20 mouse cellular contexts compared by ENCODE assay signal in the genomic region with DNA sequence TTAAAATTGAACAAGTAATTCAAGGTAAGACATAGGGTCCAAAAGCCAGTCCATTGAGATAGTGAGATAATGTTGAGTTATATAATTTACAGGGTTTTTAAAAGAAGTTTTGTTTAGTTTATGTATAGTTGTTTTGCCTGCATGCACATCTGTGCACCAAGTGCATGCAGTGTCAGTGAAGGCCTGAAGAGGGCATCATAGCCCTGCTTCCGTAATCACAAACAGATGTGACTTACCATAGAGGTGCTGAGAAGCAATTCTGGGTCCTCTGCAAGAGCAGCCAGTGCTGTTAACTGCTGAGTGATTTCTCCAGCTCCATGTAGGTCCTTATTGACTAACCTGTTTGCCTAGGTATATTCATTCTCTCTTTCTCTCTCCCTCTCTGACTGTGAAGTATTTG. TPM values are rescaled to one million over a fixed set of nuclear protein-coding genes. Genes with fewer than 3 reads are reported as not detected.
DNase-seq lines count a peak whose midpoint lies in the region; ATAC-seq and TF ChIP-seq lines count a peak whose summit lies in the region.
"Had no signal": no experiment of that assay in that cellular context is flagged by ENCODE, and none has a peak within 500 bp of the region (broad histone marks: within the 10 kb centered on the region; RNA-seq: fewer than 3 reads in every experiment).

No protein-coding gene starts in this region.

- peak; percentile 10 for DNase-seq in embryo, embryonic 11 days
- DNase-seq in embryo, embryonic 9.5 days (ENCODE audit: extremely low spot score), result no peak
- no peak for DNase-seq in layer of hippocampus, adult 2 months (ENCODE audit: low spot score in 2 of 2)
- DNase-seq in layer of hippocampus, adult 9-10 months (ENCODE audit: low spot score), result no peak
- DNase-seq in thymus, postnatal 4 days, result peak; percentile 28
- DNase-seq in thymus, postnatal 36 days, result no peak
- DNase-seq in stomach, postnatal 0 days (ENCODE audit: low spot score), result no peak
- no peak for DNase-seq in T-cell, adult 2 months (ENCODE audit: low spot score)
- DNase-seq: adrenal gland, postnatal 25 days; cerebellum, adult 9-10 months; gastrocnemius, postnatal 36 days; kidney, adult 11 months; kidney, postnatal 4 days; retina, postnatal 1 day; spleen, adult 18-20 months had no signal

- peak; percentile 56 for TF ChIP-seq CTCF in layer of hippocampus, adult 2 months (conservative IDR thresholded peaks at IDR 0.05)
- TF ChIP-seq CTCF in stomach, postnatal 0 days (IDR thresholded peaks at IDR 0.05; ENCODE audit: low read depth), result peak; percentile 47

- no peak for TF ChIP-seq EP300 in stomach, postnatal 0 days (optimal IDR thresholded peaks at IDR 0.05)

- H3K27me3 ChIP-seq in stomach, postnatal 0 days (ENCODE audit: control insufficient read depth, insufficient read depth, low read length), result no peaks in the 10 kb centered on the region
- H3K27me3 ChIP-seq: lung, embryonic 15.5 days; neural tube, embryonic 15.5 days had no signal

- no peaks in the 10 kb centered on the region for H3K9me3 ChIP-seq in stomach, postnatal 0 days (ENCODE audit: control insufficient read depth, low read length)
- H3K9me3 ChIP-seq: G1E; lung, embryonic 15.5 days; neural tube, embryonic 15.5 days had no signal

- peaks cover 11% of the 10 kb centered on the region; the same call in 1 of the 2 replicates for H3K36me3 ChIP-seq in stomach, postnatal 0 days (ENCODE audit: control insufficient read depth, insufficient read depth, low read length)

- no peaks in the 10 kb centered on the region for H3K4me1 ChIP-seq in stomach, postnatal 0 days (replicated peaks; ENCODE audit: control insufficient read depth, insufficient read depth)

- no peak overlapping the region for H3K27ac ChIP-seq in layer of hippocampus, adult 2 months
- no peak overlapping the region for H3K27ac ChIP-seq in stomach, postnatal 0 days (replicated peaks)
- H3K27ac ChIP-seq: lung, embryonic 15.5 days; neural tube, embryonic 15.5 days had no signal

- no peak overlapping the region for H3K4me3 ChIP-seq in layer of hippocampus, adult 2 months
- no peak overlapping the region for H3K4me3 ChIP-seq in stomach, postnatal 0 days (ENCODE audit: low read depth, low read length)
- H3K4me3 ChIP-seq: lung, embryonic 15.5 days; neural tube, embryonic 15.5 days had no signal

- no peak overlapping the region for H3K4me2 ChIP-seq in stomach, postnatal 0 days (replicated peaks; ENCODE audit: low read depth)
- H3K4me2 ChIP-seq: lung, embryonic 15.5 days; neural tube, embryonic 15.5 days had no signal

- no peak overlapping the region for H3K9ac ChIP-seq in stomach, postnatal 0 days (ENCODE audit: low read length)
- H3K9ac ChIP-seq: lung, embryonic 15.5 days; neural tube, embryonic 15.5 days had no signal

- ATAC-seq in stomach, postnatal 0 days (ENCODE audit: low FRiP score, low TSS enrichment), result no peak
- ATAC-seq: activated CD4-positive, CD25-positive, alpha-beta regulatory T cell, adult 4 months had no signal

- WGBS in stomach, postnatal 0 days, result 92% methylated on average over 1 of the region's 1 CpGs

RNA-seq across cellular contexts. Expression of a gene that starts 6.4 kb away (rescaled TPM):
- 10 to 100 TPM; 31.8 to 32.3 TPM for total RNA-seq in layer of hippocampus, adult 2 months (2021)
- 41.7 and 42.5 TPM in 2 replicates for polyA plus RNA-seq in stomach, postnatal 0 days (2015; fragmentation: Nextera tagmentation; extraction: Ambion mirVana)

RNA-seq across cellular contexts. Expression of a gene that starts 6.7 kb away (rescaled TPM):
- total RNA-seq in layer of hippocampus, adult 2 months (2021), result 100 to 1,000 TPM; 117 to 130 TPM
- polyA plus RNA-seq in stomach, postnatal 0 days (2015; fragmentation: Nextera tagmentation; extraction: Ambion mirVana), result 149 and 153 TPM in 2 replicates

RNA-seq across cellular contexts. Expression of a gene that starts 36.0 kb away (rescaled TPM):
- total RNA-seq in layer of hippocampus, adult 2 months (2021), result 1 to 10 TPM; 4.1 TPM
- polyA plus RNA-seq in stomach, postnatal 0 days (2015; fragmentation: Nextera tagmentation; extraction: Ambion mirVana), result 12.2 and 13.0 TPM in 2 replicates

RNA-seq across cellular contexts. Expression of a gene that starts 54.5 kb away (rescaled TPM):
- total RNA-seq in layer of hippocampus, adult 2 months (2021), result 1 to 10 TPM in 1 of 2 experiments, under 1 TPM in 1; 0.98 to 1.1 TPM
- polyA plus RNA-seq in stomach, postnatal 0 days (2015; fragmentation: Nextera tagmentation; extraction: Ambion mirVana), result 2.9 and 3.2 TPM in 2 replicates
- total RNA-seq: megakaryocyte-erythroid progenitor cell, adult 5-6 weeks had no signal

Comparison
In these comparisons a context has a peak if more than half of its experiments do, and no peak if none do; other contexts are left out.
1. DNase-seq: peak in embryo, embryonic 11 days (single experiment) and thymus, postnatal 4 days (single experiment); none in embryo, embryonic 9.5 days (single experiment), layer of hippocampus, adult 2 months (0 of 2), layer of hippocampus, adult 9-10 months (single experiment), thymus, postnatal 36 days (0 of 2), stomach, postnatal 0 days (single experiment) and T-cell, adult 2 months (single experiment).